Mouse (Mus musculus): ENCODE measurements around the gene Gm9747. TPM values are rescaled to one million over a fixed set of nuclear protein-coding genes. Genes with fewer than 3 reads are reported as not detected.

The Gm9747 gene
- total RNA-seq, 2 experiments from 2014 or later = not detected

Other genes starting within 250 kb of the Gm9747 start
- gene Irs1, start 58.3 kb downstream of the Gm9747 start, total RNA-seq (2021) = 10 to 100 TPM; 46.4 to 49.6 TPM
- 1 to 10 TPM; 6.4 to 7.7 TPM for gene Rhbdd1, start 83.3 kb downstream of the Gm9747 start, total RNA-seq (2021)